Mouse (Mus musculus): ENCODE measurements around the gene Ap1g1. TPM values are rescaled to one million over a fixed set of nuclear protein-coding genes. Genes with fewer than 3 reads are reported as not detected.
"Not testable (repeated sequence)": the region's sequence is repeated elsewhere in the genome, so short reads cannot be mapped to it uniquely, and the experiment has no call there.

Ap1g1 gene
- total RNA-seq, 2 experiments from 2014 or later: 35.0 to 38.8 TPM

DNA sequence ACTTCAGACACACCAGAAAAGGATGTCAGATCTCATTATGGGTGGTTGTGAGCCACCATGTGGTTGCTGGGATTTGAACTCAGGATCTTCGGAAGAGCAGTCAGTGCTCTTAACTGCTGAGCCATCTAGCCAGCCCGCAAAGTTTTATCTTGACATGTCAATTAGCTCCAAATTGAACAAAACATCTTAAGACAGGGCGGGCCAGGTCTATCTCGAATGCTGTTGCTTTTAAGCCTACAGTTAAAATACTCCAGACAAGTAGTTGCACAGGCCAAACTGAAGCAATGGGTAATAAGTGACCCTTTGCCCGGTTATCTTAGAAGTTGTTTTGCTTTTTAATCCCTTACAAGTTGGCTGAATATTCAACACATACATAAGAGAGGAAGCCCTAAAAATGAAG is 88.3 kb downstream of the Ap1g1 start:
- DNase-seq: no peak

DNA sequence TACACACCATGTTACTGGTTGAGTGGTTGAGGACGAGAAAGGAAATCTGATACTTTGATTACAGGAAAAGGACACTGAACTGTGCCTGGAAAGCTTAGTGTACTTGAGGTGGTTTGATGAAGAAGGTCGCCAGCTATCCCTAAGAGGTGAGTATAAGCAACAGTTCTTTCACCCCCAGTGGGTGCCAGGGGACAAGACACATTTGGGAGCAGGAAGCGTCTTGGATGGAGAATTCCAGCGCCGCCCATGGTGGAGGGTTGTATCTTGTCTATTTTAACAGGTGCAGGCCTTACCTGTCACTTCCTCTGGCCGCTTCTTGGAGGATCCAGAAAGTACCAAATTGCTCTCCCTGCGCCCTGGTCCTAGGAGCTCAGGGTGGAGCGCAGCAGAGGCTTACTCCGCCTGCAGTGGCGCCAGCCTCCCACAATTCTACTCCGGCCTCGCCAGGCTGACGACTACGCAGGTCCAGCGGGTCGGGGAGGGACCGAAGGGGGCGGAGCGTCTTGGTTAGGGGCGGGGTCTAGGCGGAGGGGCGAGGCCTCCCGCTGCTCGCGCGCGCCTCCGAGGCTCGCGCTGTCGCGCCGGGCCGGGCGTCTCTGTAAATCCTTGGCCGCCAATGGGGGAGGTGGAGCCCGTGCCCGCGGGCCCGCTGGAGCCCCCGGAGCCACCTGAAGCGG is 89.8 kb downstream of the Ap1g1 start, which contains the start of gene Phlpp2:
Gene Phlpp2, plus strand, starts transcription at position 540 of the 677 bp plus-strand sequence.
- DNase-seq: peak; percentile 97 to 98

DNA sequence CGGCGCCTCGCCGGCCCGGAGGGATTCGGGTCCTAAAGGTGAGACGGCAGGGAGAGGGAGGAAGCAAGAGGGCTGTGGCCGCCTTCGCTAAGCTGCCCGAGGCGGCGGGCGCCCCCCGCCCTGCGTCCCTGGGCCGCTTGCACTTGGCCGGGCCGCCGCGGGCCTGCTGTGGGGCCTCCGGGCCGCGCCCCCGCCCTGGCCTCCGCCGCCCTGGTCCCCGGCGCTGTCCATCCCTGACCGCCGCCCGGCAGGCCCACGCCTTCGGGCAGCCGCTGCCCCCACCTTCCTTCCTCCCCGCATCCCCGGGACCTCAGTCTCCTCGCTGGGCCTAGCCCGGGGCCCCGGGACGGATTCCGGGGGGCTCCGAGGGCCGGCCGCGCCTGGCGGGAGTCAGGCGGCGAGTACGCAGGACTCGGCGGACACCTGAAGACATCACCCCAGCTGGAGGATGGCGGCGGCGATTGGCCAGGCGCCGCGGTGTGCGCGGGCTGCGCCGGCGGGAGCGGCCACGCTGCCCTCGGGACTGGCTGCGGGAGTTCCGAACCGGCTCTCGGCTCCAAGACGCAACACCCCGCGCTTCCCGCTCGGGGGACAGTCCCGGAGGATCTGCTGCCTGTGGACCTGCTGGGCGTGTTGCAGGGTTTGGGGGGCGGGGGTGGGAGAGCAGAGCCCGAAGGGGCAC is 90.5 kb downstream of the Ap1g1 start:
- DNase-seq: peak in 1 of 2 experiments; percentile 61

DNA sequence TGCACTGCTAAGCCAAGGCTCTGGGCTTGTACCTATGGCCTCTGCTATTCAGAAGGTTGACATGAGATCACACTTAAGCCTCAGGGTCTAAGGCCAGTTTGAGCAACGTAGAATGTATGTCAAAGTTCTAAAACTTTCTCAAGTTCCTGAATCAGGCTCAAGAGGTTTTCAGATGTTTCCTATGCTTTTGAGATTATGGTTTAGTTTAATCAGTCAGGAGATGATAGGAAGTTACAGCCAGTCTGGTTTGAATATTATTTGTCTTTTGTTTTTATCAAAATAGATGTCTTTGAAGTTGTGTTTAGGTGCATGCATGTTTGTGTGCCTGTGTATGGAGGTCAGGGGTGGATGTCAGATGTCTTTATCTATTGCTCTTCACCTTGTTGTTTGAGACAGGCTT is 92.7 kb downstream of the Ap1g1 start:
- no peak for DNase-seq

DNA sequence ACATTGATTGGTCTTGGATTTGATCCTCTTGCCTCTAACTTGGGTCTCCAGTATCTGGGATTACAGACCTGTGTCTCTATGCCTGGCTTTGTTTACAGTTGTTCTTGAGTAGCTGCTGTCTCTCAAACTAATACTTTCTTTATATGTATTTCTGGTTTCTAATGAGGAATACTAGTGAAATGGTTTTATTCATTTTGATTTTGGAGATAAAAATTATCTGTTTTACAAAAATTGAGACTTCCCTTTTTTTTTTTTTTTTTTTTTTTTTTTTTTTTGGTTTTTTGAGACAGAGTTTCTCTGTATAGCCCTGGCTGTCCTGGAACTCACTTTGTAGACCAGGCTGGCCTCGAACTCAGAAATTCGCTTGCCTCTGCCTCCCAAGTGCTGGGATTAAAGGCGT is 95.4 kb downstream of the Ap1g1 start:
- DNase-seq: not testable (repeated sequence)

DNA sequence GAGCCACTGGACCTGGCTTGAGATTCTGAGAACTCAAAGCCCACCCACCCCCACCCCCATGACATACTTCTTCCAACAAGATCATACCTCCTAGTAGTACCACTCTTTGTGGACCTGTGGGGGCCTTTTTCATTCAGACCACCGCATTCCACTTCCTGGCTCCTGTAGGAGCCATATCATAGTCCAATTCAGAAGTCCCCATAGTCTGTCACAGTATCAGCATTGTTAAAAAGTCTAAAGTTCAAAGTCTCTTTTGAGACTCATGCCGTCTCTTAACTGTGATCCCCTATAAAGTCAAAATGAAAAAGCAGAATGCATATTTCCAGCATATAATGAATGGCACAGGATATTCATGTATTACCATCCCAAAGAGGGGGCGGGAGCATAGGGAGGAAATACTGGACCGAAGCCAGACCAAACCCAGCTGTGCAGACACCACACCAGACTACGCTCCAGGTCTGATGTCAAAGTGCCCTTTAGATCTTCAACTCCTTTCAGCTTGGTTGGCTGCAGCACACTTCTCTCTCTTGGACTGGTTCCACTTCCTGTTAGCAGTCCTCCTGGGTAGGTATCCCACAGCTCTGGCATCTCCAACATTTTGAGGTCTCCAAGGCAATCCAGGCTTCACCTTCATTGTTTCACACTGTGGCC is 101.8 kb downstream of the Ap1g1 start:
- DNase-seq: no peak

DNA sequence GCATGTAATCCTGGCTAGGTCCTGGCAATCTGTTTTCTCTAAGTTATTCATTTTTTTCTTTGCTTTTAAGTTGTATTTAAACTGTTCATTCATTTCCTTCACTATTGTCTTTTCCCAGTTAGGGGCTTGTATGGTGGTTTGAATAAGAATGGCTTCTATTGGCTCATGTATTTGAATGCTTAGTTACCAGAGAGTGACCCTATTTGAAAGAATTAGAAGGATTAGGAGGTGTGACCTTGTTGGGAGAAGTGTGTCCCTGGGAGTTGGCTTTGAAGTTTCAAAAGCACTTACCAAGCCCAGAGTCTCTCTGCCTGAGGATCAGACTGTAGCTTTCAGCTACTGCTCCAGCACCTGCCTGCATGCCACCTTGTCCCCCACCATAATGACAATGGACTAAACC is 106.9 kb downstream of the Ap1g1 start:
- DNase-seq: no peak

DNA sequence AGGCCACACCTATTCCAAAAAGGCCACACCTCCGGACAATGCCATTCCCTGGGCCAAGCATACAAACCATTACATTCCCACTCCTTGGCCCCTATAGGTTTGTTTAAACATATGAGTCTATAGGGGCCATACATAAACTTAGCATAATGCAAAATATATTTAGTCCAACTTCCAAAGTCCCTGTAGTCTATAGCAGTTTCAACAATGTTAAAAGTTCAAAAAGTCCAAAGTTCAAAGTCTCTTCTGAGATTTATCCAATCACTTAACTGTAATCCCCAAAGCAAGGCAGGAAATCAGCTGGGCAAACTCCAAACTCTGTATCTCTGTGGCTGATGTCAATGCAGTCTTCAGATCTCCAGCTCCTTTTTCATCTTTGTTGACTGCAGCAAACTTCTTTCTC is 110.9 kb downstream of the Ap1g1 start:
- no peak for DNase-seq

DNA sequence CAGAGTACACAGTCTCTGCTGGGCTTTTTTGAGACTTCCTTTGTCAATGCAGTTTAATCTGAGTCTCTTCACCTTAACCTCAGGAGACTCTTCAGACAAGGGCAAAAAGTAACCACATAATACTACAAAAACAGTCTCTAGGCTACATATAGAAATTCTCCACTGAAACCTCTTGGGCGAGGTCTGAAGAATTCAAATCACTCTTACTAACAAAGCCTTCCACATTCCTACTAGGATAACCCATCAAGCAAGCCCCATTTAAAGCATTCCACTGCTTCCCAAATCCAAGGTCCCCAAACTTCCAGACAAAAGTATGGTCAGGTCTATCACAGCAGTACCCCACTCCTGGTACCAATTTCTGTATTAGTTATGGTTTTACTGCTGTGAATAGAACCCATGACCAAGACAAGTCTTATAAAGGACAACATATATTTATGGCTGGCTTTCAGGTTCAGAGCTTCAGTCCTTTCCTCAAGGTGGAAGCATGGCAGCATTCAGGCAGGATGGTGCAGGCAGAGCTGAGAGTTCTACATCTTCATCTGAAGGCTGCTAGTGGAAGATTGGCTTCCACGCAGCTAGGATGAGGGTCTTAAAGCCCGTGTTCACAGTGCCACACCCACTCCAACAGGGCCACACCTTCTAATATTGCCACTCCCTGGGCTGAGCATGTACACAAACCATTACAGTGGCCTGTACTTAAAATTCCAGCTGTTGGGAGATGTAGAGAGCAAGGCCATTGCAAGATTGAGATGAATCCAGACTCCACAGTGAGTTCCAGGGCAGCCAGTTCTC is 112.6 kb downstream of the Ap1g1 start:
- no peak for DNase-seq

DNA sequence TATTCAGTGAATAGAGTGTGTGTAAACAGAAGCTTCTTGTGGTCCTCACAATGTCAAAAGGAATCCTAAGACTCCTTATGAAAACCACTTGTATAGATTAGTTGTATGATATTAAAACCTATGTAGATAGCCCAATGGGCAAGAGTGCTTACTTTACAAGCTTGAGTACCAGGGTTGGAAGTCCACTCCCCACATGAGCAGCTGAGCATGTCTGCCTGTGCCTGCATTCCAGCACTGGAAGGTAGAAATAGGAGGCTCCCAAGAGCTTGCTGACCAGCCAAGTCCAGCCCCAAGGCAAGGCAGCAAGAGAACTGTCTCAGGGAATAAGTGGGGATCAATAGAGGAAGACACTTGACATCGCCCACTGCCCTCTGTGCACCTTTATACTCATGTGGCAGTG is 116.3 kb downstream of the Ap1g1 start:
- no peak for DNase-seq

DNA sequence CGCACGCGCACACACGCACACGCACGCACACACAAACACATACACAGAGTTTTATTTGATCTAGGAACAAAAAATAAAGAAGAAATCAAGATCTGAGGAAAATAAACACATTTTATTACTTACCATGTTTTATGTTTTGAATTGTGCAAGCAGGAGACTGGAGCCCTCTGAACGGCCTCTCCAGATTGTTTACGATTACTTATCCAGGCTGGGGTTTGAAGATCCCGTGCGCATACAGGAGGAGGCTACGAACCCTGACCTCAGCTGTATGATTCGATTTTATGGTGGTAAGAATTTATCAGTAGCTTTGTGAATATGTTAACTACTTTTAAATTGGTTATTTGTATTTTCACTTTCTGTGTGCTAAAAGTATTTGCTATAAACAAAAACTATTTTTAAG is 117.0 kb downstream of the Ap1g1 start:
- DNase-seq: no peak

DNA sequence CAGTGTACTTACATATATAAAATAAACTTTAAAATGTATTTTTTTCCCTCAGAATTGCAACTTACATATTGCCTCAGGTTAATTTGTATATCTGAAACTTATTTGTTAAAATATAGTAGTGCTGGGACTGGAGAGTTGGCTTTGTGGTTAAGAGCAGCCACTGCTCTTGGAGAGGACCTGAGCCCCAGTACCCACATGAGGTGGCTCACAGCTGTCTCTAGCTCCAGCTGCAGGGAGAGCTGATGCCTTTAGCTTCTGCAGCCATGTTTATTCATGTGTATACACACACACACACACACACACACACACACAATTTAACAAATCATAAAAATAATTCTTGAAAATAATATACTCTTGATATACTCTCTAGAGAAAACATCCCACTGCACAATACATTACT is 124.0 kb downstream of the Ap1g1 start:
- no peak for DNase-seq

DNA sequence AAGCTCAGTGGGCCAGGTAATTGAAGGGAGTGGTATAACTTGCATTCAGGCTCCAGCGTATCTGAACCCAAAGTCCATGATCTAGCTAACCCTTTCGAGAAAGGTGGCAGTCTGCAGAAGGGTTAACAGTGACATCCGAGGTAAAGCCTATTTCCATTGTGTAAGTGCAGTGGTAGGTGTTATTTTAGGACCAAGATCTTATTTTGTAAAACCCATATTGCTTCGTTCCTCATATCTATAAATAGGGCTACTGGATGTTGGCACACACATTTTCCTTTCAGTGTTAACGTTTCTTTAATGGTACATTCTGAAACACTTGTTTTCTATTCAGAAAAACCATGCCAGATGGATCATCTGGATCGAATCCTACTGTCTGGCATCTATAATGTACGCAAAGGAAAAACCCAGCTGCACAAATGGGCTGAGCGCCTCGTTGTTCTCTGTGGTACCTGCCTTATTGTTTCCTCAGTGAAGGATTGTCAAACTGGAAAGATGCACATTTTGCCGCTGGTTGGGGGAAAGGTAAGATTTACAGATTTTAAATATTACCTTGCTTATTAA is 125.6 kb downstream of the Ap1g1 start:
- DNase-seq: no peak

DNA sequence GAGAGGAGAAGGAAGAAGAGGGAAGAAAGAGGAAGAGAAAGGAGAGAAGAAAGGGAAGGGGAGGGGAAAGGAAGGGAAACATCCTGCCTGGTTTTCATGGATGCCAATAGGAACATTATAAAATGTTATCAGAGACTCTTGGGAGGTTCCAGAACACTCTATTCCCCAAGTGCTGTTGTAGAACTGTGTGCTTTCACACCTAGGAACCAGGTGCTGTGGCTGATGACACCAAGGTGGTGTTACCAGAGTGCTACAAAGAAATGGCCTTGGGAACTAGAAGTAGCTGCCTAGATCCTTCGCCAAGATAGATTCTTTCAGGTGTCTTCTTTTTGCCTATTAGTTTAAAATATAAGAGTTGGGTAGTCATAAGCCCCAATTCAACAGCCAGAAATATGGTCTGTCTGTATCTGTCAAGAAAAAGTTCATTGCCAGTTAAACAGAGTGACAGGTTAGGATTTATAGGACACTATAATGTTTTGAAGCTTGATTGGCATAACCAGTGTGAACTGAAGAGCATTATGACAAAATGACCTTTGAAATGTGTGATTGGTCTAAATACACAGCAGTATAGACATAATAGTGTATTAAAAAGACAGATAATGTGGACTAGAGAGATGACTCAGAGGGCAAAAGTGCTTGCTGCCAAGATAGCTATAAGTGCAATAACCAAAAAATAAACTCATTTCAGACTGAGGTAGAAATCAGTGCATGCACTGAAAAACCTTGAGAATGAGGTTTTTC is 126.7 kb downstream of the Ap1g1 start:
- DNase-seq: no peak

DNA sequence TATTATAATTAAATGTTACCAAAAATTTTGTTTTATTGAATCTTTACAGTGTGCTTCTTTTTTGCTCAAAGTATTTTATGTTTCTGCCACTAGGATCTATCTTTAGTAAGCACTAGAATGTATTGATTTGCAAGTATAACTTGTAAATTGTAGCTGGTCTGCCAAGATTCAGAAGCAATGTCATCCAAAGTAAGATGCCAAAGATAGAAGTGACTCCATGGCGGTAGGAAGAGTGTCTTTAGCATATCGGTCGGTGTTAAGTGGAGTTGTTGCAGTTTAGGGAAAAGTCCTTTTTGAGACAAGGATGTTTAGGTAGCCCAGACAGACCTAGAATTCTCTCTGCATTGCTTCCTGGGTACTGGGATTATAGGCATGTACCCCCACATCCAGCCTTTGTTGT is 128.6 kb downstream of the Ap1g1 start:
- no peak for DNase-seq

DNA sequence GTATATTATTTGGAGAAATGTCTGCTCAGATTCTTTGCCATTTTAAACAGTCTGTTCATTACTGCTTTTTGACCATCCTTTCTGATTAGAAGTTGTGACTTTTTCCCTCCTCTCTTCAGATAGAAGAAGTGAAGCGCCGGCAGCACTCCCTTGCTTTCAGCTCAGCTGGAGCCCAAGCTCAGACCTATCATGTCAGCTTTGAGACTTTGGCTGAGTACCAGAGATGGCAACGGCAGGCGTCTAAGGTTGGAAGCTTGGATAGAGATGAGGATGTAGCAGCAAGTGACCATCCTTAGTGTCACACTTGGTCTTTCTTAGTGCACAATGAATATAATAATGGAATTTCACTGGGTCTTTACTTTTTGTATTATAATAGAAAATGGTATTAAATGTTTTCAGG is 129.0 kb downstream of the Ap1g1 start:
- no peak for DNase-seq

Other genes with a start within 250 kb of the Ap1g1 start
- 10 to 100 TPM; 10.7 to 12.3 TPM for gene Dhx38, start 212.7 kb upstream of the Ap1g1 start, total RNA-seq (2021)
- 1 to 10 TPM; 4.3 to 4.6 TPM for gene Txnl4b, start 212.7 kb upstream of the Ap1g1 start, total RNA-seq (2021)
- 10 to 100 TPM; 12.3 to 26.7 TPM for gene Hp, start 199.4 kb upstream of the Ap1g1 start, total RNA-seq (2021)
- gene Dhodh, start 169.9 kb upstream of the Ap1g1 start, total RNA-seq (2021): 10 to 100 TPM; 15.9 to 16.0 TPM
- under 1 TPM in 1 of 2 experiments, not detected in 1; 0.07 TPM for gene Pkd1l3, start 164.0 kb upstream of the Ap1g1 start, total RNA-seq (2021)
- 10 to 100 TPM; 41.4 to 42.8 TPM for gene Ist1, start 85.3 kb upstream of the Ap1g1 start, total RNA-seq (2021)
- gene Zfp821, start 73.0 kb upstream of the Ap1g1 start, total RNA-seq (2021): 1 to 10 TPM; 4.5 to 5.8 TPM
- 10 to 100 TPM; 21.2 TPM for gene Atxn1l, start 40.8 kb upstream of the Ap1g1 start, total RNA-seq (2021)
- 1 to 10 TPM; 3.0 to 3.4 TPM for gene Phlpp2, start 90.0 kb downstream of the Ap1g1 start, total RNA-seq (2021)
- under 1 TPM in 1 of 2 experiments, not detected in 1; 0.46 TPM for gene Marveld3, start 183.6 kb downstream of the Ap1g1 start, total RNA-seq (2021)
- gene Tat, start 211.9 kb downstream of the Ap1g1 start, total RNA-seq (2021): 1 to 10 TPM in 1 of 2 experiments, under 1 TPM in 1; 0.50 to 3.6 TPM

All from heart, adult 18-20 months (tissue).